Mouse (Mus musculus) retina, adult 2 months (tissue): ENCODE measurements at regions not wholly inside any gene's neighbourhood (a gene's known extent, or its start where the extent isn't known, plus 50 kb on each side); places are given as distances from the start of the nearest gene placed in this dataset.
A peak's percentile ranks its signal among the peaks of the same experiment; 100 is the strongest.

Experiments
- DNase-seq: peaks from one replicate; pipeline ENCODE4 v3.0.0-alpha.2; 2012; ENCODE audit warnings: low read depth, low spot score

DNA sequence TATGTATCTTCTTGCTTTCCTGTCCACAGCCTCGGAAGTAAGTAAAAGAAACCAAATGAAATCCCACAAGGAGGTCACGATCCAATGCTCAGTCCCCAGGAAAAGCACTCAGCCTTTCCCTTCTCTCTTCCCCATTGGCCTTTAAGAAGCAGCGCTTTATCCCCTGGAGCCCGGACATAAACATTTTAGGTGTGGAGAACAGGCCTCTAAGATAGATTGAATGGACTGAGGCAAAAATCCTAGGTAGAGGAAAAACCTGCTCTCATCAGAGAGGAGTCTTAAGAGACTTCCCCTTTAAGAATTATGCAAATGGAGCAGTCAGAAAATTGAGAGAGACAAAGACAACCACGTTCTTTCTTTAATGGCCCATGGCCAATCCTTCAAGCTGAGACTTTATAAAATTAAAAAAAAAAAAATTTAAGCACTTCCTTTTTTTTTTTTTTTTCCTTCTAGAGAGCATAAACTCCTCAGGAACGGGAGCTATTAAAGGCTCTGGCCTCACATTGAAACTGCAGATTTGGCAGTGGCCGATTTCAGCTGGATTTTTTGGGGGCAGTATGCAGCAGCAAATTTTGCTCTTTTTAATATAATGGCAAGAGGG, 1020.5 kb downstream of the 9330182O14Rik start:
- DNase-seq = no peak

DNA sequence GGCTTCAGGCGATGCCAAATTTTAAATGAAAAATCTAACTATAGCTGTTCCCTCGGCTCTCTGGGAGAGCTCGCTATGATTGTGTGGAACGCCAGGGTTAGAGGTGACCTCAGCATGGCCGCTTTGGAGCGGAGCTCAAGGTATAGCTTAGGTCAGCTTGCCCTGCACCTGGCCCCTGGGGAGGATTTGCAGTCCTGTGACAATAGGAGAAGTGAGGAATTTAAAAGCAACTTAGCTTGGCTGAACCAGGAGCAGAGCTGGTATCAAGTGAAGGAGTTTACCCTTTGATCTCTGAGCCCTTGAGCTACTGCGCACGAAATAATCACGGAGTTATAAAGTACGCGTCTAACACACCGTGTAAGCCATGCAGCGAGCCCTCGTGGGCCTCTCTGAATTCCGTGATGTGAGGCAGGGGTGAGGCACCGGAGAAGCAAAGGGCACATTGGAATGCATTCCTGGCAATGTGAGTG, 1021.0 kb downstream of the 9330182O14Rik start:
- DNase-seq = no peak

DNA sequence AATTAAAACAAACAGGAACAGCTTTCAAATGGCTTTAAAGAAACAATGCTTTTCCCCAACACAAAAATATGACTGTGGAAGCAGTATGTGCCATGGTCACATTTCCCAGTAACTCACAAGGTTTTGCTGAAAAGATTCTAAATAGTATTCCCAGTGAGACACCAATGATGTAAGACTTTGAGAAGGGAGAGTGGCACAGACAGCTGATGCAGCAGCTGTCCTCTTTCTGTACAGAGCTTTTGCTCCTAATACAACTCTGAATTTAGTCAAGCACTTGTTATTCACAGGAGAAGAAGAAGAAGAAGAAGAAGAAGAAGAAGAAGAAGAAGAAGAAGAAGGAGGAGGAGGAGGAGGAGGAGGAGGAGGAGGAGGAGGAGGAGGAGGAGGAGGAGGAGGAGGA, 1023.6 kb downstream of the 9330182O14Rik start:
- DNase-seq = no peak

DNA sequence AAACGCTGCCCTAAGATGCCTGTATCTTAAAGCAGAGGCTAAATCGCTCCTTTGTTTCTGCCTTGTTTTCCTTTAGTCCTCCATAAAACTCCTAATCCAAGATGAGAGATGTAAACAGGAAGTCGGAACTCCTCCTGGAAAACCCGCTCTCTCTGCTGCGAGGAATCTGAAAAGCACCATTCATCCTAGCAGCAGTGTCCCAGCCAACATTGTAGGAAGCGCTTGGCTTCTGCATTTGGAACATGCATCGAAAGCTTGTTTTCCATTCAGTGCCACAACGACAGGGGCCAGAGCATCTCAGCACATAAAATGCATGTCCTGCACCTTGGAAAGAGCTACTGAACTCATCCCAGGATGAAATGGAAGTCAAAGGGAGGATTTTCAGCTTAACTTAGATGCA, 1028.1 kb downstream of the 9330182O14Rik start:
- DNase-seq = no peak

DNA sequence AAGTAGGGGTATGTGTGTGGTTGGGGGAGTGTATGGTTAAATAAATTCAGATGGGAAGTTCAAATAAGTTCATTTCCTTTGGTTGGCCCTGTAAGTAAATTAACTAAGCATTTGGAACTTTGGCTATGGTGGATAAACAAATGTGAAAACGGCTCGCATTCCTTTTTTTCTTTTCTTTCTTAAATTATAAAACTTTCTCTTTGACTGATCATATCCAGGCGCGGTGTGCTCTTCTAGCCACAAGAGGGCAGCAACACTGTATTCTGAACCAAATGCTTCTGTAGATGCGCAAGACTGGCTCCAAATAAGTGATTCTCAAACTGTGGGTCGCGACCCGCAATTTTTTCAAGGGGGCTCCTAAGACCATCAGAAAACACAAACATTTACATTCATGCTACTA, 1028.6 kb downstream of the 9330182O14Rik start:
- DNase-seq = no peak

DNA sequence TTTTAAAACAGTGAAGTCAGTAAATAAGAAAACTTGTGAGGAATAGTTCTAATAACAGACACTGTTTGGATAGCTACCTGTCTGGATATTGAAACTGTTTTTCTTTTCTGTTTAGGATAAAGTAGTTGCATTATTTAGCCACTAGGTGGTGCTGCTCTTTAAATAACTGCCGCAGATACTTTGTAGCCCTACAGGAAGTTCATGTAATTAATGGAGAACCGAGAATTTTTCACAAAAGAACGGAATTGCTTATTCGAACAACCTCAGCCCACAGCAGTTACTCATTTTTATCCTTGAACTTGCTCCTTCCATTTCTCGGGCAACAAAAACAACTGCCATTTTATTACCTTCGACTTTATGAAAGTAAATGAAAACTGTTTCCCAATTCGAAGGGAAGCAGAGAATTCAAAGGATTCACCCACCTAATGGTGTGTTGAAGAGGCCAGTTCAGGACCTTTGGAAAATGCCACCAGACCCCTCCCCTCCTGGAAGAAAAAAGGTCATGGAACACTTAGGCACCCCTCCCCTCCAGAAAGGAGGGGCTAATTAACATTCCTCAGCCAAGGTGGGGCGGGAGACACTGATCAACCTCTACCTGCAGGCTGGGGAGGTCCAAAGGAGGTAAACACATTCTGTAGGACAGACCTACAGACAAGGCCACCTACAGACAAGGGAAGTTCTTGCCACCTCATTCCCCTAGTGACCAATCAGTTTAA, 1029.6 kb downstream of the 9330182O14Rik start:
- DNase-seq = peak; percentile 36

DNA sequence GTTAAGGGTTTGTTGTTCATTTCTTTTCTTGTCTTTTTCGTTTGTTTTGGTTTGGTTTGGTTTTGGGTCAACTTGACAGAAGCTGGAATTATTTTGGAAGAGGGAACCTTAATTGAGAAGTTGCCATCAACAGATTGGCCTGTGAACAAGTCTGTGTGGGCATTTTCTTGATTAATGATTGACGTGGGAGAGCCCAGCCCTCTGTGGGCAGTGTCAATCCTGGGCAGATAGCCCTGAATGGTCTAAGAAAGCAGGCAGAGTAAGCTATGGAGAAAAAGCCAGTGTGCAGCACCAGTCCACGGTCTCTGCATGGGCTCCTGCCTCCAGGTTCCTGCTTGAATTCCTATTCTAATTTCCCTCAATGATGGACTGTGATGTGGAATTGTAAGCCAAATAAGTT, 1031.4 kb downstream of the 9330182O14Rik start:
- no peak for DNase-seq

DNA sequence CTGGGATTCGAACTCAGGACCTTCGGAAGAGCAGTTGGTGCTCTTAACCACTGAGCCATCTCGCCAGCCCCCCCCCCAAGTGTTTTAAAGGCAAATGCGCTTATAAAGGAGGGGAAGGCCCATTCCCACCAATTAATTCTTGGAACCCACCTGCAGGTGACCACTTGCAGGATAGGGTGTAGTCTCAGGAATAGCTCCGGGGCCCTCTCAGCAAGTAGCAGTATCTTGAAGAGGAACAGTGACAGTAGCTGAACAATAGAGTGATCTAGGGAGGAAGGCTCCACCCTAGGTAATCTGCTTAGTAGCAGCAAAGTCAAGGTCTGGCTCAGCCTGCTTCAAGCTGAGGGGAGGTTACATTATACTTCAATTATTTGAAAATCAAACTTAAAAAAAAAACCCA, 1056.6 kb downstream of the 9330182O14Rik start:
- no peak for DNase-seq

DNA sequence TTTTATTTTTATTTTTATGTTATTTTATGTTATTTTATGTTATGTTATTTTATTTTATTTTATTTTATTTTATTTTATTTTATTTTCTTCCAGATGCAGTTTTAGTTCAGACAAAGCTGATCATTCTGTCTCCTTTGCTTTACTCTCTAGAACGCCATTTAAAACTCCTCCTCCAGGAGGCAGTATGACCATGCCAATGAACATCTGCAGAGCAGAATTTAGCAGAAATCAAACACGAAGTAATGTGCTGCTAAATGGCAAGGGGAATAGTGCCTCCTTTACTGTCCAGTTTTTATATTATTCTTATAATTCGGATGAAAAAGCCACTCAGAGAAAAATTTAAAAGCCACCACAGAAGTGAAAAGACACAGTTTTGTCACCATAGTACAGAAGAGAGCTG, 1059.1 kb downstream of the 9330182O14Rik start:
- peak; percentile 11 for DNase-seq

DNA sequence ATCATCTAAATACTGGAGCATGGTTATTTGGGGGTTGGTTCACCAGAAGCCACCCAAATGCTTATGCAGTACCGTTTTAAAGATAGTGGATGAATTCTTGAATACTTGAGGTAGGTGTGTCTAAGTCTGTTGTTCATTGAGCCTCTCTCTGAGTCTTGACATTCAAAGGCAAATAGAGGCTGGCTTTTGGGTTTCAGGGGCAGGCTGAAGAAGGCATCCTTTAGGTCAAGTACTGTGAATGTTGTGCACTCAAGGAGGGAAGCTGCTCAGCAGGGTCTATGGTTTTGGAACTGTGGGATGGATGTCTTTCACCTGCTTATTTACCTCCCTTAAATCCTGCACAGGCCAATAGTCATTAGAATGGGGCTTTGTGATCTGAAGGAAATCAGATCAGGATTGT, 1089.6 kb downstream of the 9330182O14Rik start:
- DNase-seq = no peak

DNA sequence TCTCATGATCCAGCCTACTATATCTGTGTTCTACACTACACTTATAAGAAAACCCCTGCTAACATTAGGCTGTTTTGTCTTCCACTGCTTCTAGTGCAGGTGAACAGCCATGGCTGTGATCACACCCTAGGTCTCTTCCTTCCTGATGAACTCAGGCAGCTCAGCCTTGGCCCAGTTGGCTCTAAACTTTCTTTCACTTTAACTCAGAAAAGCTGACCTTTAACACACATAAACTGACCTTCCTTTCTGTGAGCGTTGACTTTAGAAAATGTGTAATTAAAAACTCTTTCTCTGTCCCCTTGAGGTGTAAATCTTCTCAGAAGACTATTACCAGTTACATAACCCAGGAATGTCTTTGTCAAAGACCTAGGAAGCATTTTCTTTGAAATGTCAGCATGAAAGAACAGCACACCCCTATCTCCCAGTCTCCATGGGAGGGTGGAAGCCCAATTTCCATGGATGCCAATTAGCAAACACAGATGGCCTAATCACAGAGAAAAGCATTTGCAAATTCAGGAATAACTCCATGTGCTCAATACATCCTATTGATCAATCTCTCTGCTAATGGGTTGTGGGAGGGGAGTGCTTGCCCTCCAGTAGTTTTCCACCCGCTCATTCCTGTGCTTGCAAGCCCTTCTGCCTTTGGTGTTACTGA, 1098.4 kb downstream of the 9330182O14Rik start:
- DNase-seq = no peak
